Mouse (Mus musculus) bone marrow, adult 2 months (tissue): ENCODE measurements around the gene Gtf2i.

ENCODE experiments used
- CTCF ChIP-seq: fragments of 200-500 bp; IDR thresholded peaks from 2 replicates; pipeline ENCODE4 v1.5.1; 2011; ENCODE audit warnings: low read length, control low read depth; ENCODE audit not compliant: control insufficient read depth, insufficient read depth
- POLR2A ChIP-seq: fragments of 200-500 bp; IDR thresholded peaks from 2 replicates; pipeline ENCODE4 v1.6.1; 2011; ENCODE audit warnings: low read depth, mild to moderate bottlenecking, control low read depth, low read length, borderline replicate concordance; ENCODE audit not compliant: control insufficient read depth

DNA sequence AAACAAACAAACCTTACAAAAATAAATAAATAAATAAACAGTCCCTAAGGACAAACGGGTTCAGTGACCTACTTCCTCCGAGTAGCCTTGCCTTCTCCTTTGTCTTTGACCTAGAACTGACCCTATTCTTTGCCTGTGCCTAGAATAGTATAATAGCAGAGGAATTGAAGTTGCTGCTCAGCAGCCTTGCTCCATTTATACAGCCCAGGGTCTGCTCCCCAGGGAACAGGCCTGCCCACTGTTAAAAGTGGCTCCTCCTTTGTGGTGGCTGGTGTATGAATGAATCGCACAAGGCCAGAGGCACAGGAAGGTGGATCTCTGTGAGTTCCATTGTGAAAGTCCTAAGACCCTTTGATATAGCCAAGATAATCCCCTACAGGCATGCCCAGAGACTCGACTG is 14.8 kb upstream of the Gtf2i start:
- TF ChIP-seq CTCF (no peak), POLR2A (no peak)
